Mouse (Mus musculus) mouse embryonic stem cell (cell line): ENCODE data around the gene Klrb1c.
"Not testable (repeated sequence)": the region's sequence is repeated elsewhere in the genome, so short reads cannot be mapped to it uniquely, and the experiment has no call there.

ENCODE experiments used
- in situ Hi-C, 2 experiments: fragments of 300-500 bp; cut with MboI; formaldehyde crosslinking; loops; 1 replicate in 1 of 2; 3 replicates in 1 of 2; pipeline ENCODE4 v1.14.3; 2019 to 2020; ENCODE audit warnings: low sequenced_read_pairs in 2 of 2, low pct_unique_long_range_greater_than_20kb in 1 of 2, mixed read lengths in 1 of 2; ENCODE audit not compliant: unreplicated experiment in 1 of 2

Gene Klrb1c

DNA sequence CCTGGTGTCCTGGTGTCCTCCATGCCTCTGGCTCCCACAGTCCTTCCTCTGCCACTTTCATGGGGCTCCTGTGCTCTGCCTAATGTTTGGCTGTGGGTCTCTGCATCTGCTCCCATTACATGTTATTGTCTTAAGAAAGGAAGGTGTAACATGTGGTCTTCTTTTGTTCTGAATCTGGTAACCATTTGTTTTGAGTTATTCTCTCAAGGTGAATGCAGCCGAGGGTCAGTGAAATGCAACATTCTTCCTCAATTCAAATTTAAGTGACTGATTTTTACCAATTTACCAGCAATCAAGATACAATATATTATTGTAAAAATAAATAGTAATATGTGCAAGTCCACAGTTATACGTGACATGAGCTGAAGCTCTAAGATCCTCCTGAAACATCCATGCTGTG is at the start of gene Klrb1c:
Gene Klrb1c, minus strand, starts transcription at position 101 of the 400 bp plus-strand sequence.
- in situ Hi-C loops, result no loop called here

DNA sequence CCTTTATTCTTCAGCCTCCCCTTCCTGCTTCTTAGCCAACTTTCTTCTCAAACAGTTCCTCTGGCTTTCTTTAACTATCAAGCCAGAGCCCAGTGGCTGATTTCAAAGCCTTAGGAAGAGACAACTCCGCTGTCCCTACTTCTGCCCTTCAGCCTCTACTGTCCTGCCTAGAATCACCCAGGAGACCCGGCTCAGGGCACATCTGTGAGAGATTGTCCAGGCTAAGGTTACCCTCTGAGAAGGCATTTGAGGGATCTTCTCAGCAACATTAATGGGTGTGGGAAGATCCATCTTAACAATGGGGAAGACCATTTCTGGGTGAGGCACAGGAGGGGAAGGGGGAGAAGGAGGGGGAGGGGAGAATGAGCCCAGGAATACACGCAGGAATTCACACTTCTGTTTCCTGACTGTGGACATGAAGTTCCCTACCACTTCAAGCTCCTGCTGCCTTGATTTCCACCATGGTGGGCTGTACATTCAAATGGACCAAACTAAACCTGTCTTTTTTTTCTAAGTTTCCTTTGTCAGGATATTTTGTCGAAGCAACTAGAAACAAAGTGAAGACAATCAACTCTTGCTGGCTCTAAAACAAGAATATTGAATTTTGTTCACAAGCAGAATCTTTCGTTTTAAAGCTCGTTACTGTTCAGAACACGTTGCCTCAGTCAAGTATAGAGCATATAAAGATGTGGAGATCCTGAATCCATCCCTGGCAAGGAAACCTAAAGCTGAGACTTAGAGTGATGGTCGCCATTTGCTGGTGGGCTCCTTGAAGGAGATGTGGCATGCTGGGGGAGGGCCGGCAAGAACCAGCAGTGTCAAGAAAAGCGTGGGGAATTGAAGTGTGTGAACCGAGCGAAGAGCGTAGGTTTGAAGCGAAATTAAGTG is 48.7 kb upstream of the Klrb1c start:
- in situ Hi-C loops, result loop anchor here (25.0 kb wide), 2 partner anchors 525 to 700 kb away; partner anchors contain the start of gene Gabarapl1 (in 1 of the 2)

DNA sequence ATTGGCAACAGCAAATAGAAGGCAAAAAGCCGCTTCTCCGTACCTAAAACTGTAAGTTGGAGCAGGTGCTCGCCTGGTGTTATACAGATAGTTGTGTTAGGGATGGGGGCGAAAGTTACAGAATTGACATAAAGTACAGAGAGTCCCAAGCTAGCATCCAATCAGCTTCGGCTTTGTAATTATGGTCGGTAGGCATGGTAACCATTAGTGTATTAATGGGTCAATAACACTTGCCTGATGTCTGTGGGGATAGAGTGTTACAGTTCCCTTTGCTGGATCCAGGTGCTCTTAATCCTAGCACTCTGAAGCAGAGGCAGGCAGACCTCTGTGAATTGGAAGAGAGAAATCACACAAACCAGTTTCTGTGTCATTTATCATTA is 47.9 kb upstream of the Klrb1c start:
- in situ Hi-C loops, result loop anchor here (25.0 kb wide), 2 partner anchors 525 to 700 kb away; partner anchors contain the start of gene Gabarapl1 (in 1 of the 2)

DNA sequence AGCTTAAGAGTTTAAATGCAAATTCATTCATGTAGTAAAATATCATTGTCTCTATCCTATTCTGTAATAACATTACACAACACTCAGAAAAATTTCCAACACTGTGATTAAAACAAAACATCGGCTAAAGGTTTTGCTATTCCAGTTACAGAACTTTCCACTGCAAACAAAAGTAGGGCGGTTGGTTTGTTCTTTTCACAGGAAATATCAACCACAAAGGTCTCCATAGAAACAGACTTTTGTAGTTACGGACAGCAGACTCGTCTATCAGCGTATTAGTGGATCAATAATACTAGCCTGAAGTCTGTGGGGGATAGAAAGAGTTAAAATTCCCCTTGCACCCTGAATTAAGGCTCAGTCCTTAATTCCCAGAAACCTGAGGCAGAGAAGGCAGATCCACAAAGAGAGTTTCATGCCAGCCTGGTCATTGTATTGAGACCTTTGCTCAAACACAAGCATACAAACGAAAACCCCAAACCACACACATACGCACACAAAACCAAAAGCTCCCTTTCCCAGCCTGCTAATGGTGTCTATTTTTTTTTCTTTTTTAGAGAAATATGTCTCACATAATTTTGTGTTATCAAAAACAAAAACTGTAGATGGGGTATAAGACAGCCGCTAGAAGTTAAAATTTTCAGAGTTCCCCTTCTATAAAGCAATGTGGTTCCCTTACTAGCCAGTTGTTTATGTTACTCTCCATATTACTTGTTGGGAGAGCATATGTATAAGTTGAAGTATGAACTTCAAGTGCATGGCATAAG is 47.4 kb upstream of the Klrb1c start:
- in situ Hi-C loops, result loop anchor here (25.0 kb wide), 2 partner anchors 526 to 701 kb away; partner anchors contain the start of gene Gabarapl1 (in 1 of the 2)

DNA sequence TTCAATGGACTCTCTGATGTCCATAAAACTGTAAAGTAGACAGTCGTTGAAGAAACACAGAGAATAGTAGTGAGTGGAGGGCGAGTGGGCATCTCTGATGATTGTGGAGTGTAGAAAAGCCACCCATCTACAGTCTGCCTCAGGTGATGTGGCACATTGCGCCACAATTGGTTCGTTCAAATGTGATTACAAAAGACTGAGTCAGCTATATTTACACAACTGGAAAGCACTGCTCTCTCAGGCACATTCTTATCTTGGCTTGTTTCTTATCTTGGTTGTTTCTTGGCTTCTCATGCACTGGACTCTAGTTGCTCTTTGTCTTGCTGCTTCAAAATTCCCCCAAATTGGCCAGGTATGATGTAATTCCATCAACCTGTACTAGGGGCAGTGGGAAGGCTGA is 46.6 kb upstream of the Klrb1c start:
- in situ Hi-C loops, result loop anchor here (25.0 kb wide), 2 partner anchors 527 to 702 kb away; partner anchors contain the start of gene Gabarapl1 (in 1 of the 2)

DNA sequence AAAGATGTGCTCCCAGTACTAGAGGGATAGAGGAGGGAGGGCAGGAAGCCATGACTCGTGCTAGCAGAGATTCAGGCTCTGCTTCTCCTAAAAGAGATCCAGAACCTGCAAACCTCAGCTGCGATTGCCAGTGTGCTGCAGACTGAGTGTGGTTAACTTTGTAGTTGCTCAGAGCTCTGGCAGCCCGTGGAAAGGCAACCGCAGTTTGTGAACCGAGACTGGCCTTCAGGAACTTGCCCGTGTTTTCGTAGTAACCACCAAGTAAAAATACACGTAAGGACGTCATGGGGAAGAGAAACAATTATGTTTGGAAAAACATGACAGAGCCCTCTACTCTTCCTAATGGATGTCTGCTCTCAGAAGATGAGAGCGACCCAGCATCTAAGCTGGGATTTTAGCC is 44.0 kb upstream of the Klrb1c start:
- in situ Hi-C loops, result loop anchor here (25.0 kb wide), 2 partner anchors 529 to 704 kb away; partner anchors contain the start of gene Gabarapl1 (in 1 of the 2)

DNA sequence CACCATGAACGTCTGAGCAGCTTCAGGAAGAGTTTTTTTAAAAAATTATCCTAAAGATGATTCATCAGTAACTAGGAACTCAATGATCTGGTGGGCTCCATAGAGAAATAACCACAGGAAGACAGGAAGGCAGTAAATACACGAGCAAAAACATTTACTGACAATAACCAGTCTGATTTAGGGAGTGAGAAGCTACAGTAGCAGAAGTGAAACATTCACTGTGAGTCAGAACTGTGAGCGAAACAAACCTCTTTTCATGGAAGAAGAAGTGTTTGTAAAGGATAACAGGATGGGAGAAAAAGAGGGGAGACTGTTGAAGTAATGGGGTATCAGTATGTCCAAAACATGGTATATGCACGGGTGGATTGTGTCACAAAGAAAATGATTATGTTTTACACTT is 40.8 kb upstream of the Klrb1c start:
- in situ Hi-C loops, result loop anchor here (25.0 kb wide), 2 partner anchors 532 to 707 kb away; partner anchors contain the start of gene Gabarapl1 (in 1 of the 2)

DNA sequence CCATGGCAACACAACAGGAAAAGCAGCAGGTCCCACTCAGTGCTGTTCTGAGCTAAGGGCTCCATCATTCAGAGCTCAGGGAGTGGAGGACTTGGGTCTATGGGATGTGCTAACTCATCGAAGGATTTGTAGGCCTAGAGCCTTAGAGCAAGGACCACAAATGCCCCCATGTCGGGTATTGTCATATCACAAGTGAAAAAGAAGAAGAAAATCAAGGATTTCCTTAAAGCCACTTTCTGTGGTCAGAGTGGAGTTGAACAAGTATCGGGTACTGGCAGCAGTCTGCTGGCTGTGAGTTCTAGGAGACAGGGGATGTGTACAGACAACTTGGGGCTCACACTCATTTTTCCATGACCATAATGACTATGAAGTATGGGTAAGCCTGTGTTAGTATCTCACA is 37.8 kb upstream of the Klrb1c start:
- in situ Hi-C loops, result loop anchor here (25.0 kb wide), 2 partner anchors 536 to 711 kb away; partner anchors contain the start of gene Gabarapl1 (in 1 of the 2)

DNA sequence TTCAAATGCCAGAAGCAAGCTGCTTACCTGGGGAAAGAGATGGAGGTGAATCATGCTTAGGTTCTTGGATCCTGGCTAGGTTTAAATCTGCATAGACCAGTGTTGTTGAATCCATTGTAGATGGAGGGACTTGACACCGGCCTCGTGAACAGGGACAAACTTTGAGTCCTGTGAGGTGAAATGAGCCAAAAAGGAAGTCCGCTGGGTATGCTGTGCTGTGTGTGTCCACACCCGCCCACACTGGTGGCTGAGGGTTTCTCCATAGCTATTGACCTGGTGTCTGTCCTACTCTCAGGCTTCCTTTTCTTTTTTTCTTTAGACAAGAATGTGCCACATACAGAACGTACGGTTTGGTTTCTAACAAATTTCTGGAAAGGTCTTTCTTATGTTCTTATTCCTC is 37.1 kb upstream of the Klrb1c start, which contains the start of the genes Gm44511 and Klrb1b:
Gene Gm44511, minus strand, starts transcription at position 184 of the 400 bp plus-strand sequence.
Gene Klrb1b, minus strand, starts transcription at position 200 of the 400 bp plus-strand sequence.
- in situ Hi-C loops, result loop anchor here (25.0 kb wide), 2 partner anchors 536 to 711 kb away; partner anchors contain the start of gene Gabarapl1 (in 1 of the 2)

DNA sequence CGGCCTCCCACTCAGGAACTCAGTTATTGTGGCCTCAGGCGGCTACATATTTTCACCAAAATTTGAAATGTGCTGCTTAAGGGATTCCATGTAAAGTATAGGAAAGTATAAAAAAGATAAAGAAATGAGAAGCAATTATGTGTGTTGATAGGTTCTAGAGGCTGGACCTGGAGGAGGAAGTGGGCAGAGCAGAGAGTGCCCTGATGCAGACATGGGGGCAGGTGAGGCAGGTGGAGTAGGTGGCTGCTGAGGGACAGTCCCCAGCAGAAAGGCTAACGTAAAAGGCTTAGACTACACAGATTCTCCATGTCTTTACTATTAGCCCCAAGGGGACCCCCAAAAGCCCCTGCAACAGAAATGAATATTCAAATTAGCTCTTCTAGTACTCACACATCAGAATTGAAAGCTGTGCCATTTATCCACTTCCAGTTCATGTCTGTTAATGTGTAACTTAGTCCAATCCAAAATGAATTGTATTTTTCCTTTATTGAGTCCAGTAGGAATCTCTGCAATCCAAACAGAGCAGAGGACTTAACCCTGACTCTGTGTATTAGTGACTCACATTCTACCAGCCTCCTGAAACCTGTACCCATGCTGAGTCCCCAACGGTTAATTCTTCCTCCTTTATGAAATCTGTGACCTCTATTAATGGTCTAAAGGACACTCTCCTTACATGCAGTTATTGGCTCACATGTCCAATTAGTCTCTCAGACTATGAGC is 29.2 kb upstream of the Klrb1c start:
- in situ Hi-C loops, result no loop called here

DNA sequence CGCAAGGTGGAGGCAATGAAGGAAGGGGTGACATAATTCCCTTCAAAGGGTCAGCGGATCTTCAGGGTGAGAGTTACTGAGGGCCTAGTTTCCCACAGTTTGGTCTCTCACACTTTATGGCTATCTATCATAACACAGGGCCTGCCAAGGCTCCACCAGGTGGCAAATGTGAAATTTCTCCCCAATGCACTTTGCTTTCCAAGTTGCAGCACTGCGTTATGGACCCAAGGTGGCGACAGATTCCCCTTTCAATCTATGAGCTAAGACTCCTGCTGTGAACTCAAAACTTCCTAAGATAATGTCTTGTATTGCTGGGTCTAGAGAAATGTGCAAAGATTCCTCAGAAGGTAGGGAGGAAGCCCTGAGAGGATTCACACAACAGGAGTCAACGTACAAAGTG is 19.5 kb upstream of the Klrb1c start:
- in situ Hi-C loops, result no loop called here

DNA sequence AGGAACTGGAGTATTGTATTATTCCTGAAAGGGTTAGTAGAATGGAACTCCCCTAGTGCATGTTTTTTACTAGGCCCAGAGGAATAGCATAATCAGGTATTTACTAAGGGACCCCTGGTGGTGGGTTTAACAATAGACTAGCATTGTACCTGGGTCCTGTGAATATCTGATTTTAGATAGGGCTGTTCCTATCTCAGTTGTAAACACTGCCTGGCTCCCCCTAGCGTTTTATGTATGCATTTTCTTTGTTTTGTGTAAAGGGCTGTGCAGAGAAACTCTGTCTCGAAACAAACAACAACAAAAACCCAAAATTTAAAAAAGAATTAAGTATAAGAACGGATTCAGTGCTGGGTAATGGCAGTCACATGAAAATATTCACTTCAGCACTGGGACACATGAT is 18.0 kb upstream of the Klrb1c start:
- in situ Hi-C loops, result no loop called here

DNA sequence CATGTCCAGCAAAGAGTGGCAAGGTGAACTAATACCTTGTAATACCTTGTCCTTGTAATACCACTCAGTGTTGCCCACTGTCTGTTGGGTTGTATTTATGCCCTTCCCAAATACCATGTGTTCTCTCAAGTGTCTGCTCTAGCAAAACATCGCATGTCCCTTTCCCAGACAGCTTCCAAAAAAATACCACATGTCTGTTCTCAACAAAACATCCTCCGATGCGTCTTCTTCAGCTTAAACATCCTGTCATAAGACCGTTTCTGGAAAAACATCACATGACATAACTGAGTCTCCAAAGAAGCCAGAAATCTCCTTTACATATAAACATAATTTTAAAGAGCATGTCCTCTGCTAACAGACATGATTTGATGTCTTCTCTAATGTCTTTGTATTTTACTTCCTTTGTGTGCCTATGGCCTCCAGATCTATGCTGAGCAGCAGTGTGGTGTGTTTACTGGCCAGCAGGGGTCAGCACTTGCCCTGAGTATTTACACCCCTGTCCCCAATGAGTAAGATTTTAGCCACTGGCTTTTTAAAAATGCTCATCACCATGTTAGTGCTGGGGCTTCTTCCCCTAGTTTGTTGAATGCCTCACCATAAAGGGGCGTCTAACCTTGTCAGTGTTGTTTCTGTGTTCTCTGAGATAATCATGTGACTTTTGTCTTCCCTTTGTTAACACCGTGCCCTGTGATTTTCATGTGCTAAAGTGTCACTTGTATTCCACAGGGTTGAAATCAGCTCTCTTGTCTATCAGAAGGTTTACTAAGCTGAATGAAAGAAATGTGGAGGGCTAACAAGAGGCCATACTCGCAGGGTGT is 16.0 kb upstream of the Klrb1c start:
- in situ Hi-C loops, result not testable (repeated sequence)

DNA sequence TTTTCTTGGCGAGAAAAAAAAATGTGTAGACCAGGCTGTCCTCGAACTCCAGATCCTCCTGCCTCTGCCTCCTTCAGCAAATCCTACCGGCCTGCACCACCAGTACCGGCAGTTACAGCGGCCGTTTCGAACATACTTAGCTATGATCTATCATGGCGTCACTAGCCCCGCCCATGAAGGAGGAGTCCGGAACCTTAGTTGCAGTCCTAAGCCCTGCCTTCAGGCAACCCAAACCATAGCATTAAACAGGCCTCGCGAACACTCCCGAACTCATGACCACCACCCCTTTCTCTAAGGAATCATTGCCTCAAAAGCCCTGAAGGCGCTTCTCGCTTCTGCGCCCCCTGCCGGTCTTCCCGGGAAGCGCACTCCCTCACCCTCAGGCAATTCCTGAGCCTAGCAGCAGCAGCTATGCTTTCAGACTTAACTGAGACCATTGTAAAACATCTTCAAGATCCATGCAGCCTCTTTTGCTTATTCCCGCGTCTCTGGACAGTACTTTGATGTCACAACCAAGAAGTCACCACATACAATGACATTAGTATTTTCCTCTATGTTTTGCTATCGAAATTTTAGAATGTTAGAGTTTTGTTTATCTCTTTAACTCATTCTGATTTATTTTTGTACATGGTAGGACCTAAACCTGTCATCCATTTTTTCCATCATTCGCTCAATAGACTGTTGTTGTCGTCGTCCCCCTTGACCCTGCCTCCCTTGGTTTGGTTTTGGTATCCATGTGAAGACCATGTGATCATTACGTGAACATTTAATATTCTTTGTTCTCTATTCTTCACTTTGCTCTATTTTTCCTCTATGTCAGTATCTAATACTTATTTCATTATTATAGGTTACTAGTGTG is 14.2 kb upstream of the Klrb1c start:
- in situ Hi-C loops, result no loop called here

DNA sequence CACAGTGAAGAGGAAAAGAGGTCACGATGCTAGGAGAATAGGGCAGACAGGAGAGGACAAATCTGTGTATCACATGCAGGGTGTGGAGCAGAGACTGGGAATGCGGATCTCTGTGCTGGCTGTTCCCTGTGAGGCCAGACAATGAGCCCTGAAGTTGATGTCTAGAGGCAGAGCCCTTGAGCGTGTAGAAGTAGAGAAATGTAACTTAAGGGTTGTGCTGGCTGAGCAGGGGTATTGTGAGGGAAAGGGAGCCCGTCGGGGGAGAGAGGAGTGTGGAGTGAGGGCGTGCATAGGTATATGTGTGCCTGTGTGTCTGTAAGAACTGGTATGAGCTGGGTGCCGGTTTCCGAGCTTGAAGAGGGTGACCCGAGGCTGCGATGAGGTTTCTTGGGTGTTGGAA is 13.5 kb upstream of the Klrb1c start:
- in situ Hi-C loops, result no loop called here

DNA sequence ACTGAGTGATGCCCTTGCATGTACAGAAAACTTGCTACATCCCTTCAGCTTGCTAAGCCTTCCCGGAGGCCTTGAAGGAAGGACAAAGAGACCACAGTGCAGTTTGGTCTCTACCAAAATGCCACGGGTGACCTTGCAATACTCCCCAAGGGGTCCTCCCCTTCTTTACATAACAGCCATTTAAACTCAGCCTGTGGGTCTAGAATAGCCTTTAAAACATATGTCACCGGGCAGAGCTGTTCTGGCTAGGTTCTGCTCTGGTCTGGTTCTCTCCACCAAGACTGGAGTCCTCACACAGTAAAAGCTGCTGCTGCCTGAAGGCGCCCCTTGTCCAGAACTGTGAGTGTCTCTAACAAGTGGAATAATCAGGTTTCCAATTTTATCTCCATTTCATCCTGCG is 11.7 kb upstream of the Klrb1c start:
- in situ Hi-C loops, result not testable (repeated sequence)
